Comparison of ENCODE assay signal across 9 mouse cellular contexts in the genomic region with DNA sequence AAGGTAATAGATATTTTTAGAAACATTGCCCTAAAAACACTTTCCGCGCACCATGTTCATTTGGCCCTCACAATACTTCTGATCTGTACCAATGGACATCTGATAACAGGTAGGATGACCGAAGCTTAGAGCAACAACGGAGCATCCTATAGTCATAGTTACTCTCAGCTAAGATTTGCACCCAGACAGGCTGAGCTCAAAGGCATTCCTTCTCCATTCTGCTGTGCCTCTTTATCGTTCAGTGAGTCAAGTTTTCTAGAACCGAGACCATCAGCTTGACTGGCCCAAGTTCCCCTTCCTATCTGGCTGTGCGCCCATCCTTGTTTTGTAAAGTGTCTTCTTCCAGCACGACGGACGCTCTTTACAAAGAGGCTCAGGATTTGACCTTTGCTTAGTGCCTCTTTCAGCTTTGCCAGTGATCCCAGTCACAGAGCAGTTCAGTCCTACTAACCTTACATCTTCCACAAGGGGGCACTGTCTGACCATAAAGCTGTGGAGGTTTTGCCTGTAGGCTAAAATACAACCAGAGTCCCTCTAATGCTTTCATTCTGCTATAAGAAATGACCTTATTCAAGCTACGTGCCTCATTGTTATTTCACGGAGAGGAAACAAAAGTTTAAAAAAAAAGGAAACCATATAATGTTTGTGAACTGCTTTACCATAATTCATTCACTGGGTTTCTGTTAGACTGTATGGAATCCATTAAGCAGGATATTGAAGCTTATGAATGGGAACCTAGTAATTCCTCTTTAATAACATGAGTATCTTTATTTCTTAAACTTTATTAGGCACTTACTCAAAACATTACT. TPM values are rescaled to one million over a fixed set of nuclear protein-coding genes. Genes with fewer than 3 reads are reported as not detected.
A peak's percentile ranks its signal among the peaks of the same experiment; 100 is the strongest.
DNase-seq lines count a peak whose midpoint lies in the region; ATAC-seq and TF ChIP-seq lines count a peak whose summit lies in the region.
"Had no signal": no experiment of that assay in that cellular context is flagged by ENCODE, and none has a peak within 500 bp of the region (broad histone marks: within the 10 kb centered on the region; RNA-seq: fewer than 3 reads in every experiment).

No protein-coding gene starts in this region.

- H3K4me3 ChIP-seq in ES-E14 (ENCODE audit: insufficient read depth in 1 of 2, low read depth in 1 of 2, low read length in 2 of 2, poor library complexity in 1 of 2, severe bottlenecking in 1 of 2) = no peak overlapping the region
- H3K4me3 ChIP-seq in cortical plate, adult 2 months (ENCODE audit: insufficient read depth, low read length) = no peak overlapping the region
- H3K4me3 ChIP-seq in liver, embryonic 14.5 days (ENCODE audit: insufficient read depth in 1 of 2, low read depth in 2 of 2, low read length in 2 of 2) = no peak overlapping the region
- no peak overlapping the region for H3K4me3 ChIP-seq in neural tube, embryonic 15.5 days (replicated peaks)

- 47% methylated on average over 12 of the region's 12 CpGs for whole genome bisulfite sequencing in liver, embryonic 14.5 days (ENCODE audit: insufficient replicate concordance)
- 49% methylated on average over 12 of the region's 12 CpGs for WGBS in neural tube, embryonic 15.5 days

- peak; percentile 82 for TF ChIP-seq CTCF in cortical plate, adult 2 months (IDR thresholded peaks at IDR 0.05; ENCODE audit: extremely low read depth, insufficient read depth, low read length)
- TF ChIP-seq CTCF in liver, embryonic 14.5 days (IDR thresholded peaks at IDR 0.05; ENCODE audit: low read depth) = peak; percentile 69

- H3K36me3 ChIP-seq in ES-E14 (ENCODE audit: control insufficient read depth, insufficient read depth, low read length, poor library complexity, severe bottlenecking) = no peaks in the 10 kb centered on the region
- no peaks in the 10 kb centered on the region for H3K36me3 ChIP-seq in liver, embryonic 14.5 days (replicated peaks; ENCODE audit: control insufficient read depth, insufficient read depth, low read depth)
- H3K36me3 ChIP-seq in neural tube, embryonic 15.5 days = no peaks in the 10 kb centered on the region

- in situ Hi-C loops in ES-E14 (cut with MboI; ENCODE audit: low sequenced_read_pairs in 2 of 2, unreplicated experiment in 2 of 2) = loop anchor here in 1 of 2 experiments (25.0 kb wide), 1 partner anchor 1006 kb away; no protein-coding TSS in a partner anchor

- no peak for ATAC-seq in liver, embryonic 14.5 days (ENCODE audit: insufficient read depth)
- ATAC-seq in neural tube, embryonic 15.5 days (ENCODE audit: low FRiP score) = peak; percentile 89

- no peaks in the 10 kb centered on the region for H3K4me1 ChIP-seq in ES-E14 (ENCODE audit: control insufficient read depth in 2 of 2, insufficient read depth in 2 of 2, low read length in 2 of 2, poor library complexity in 1 of 2)
- no peaks in the 10 kb centered on the region; the same call in 1 of the 2 replicates for H3K4me1 ChIP-seq in cortical plate, adult 2 months (ENCODE audit: control insufficient read depth, insufficient read depth, low read length)
- H3K4me1 ChIP-seq in liver, embryonic 14.5 days (replicated peaks; ENCODE audit: control insufficient read depth in 2 of 2, insufficient read depth in 2 of 2, low read length in 1 of 2) = no peaks in the 10 kb centered on the region
- no peaks in the 10 kb centered on the region for H3K4me1 ChIP-seq in neural tube, embryonic 15.5 days

- no peak overlapping the region for H3K4me2 ChIP-seq in liver, embryonic 14.5 days (ENCODE audit: low read depth)
- H3K4me2 ChIP-seq in neural tube, embryonic 15.5 days = no peak overlapping the region

- no peak for TF ChIP-seq EP300 in liver, embryonic 14.5 days (IDR thresholded peaks at IDR 0.05; ENCODE audit: low read depth)

- TF ChIP-seq POLR2A in cortical plate, adult 2 months (IDR thresholded peaks at IDR 0.05; ENCODE audit: extremely low read depth, insufficient read depth, low read length) = no peak

- no peak overlapping the region for H3K9ac ChIP-seq in ES-E14 (ENCODE audit: insufficient read depth, low read depth, low read length, poor library complexity, severe bottlenecking)
- no peak overlapping the region for H3K9ac ChIP-seq in liver, embryonic 14.5 days (replicated peaks)
- H3K9ac ChIP-seq in neural tube, embryonic 15.5 days (replicated peaks) = no peak overlapping the region

- H3K27me3 ChIP-seq in liver, embryonic 14.5 days (ENCODE audit: control insufficient read depth, insufficient read depth, low read length) = no peaks in the 10 kb centered on the region
- no peaks in the 10 kb centered on the region for H3K27me3 ChIP-seq in neural tube, embryonic 15.5 days (replicated peaks)

- H3K9me3 ChIP-seq in ES-E14 (ENCODE audit: control insufficient read depth, insufficient read depth, low read depth, low read length) = no peaks in the 10 kb centered on the region
- H3K9me3 ChIP-seq in liver, embryonic 14.5 days (ENCODE audit: control insufficient read depth, low read length) = no peaks in the 10 kb centered on the region
- H3K9me3 ChIP-seq in neural tube, embryonic 15.5 days (replicated peaks) = no peaks in the 10 kb centered on the region

- no peak overlapping the region for H3K27ac ChIP-seq in ES-E14 (ENCODE audit: insufficient read depth, low read depth, low read length, poor library complexity, severe bottlenecking)
- no peak overlapping the region for H3K27ac ChIP-seq in cortical plate, adult 2 months (ENCODE audit: insufficient read depth, low read length)
- H3K27ac ChIP-seq in liver, embryonic 14.5 days = no peak overlapping the region
- no peak overlapping the region for H3K27ac ChIP-seq in neural tube, embryonic 15.5 days (replicated peaks)
- H3K27ac ChIP-seq: macrophage had no signal

- DNase-seq in ES-E14 (ENCODE audit: low read depth, low spot score) = peak; percentile 63
- peak; percentile 51 to 91 for DNase-seq in adrenal gland, adult (ENCODE audit: inconsistent age in 2 of 2, low spot score in 1 of 2)
- peak; percentile 6 for DNase-seq in gastrocnemius, postnatal 25 days
- DNase-seq in kidney, postnatal 10 days = peak; percentile 73
- DNase-seq in liver, embryonic 14.5 days (ENCODE audit: low read depth in 3 of 3, low spot score in 3 of 3) = peak; percentile 22 to 38 (median 24)
- no peak for DNase-seq in thymus, postnatal 14 days

TF ChIP-seq in ES-E14, 5 proteins besides CTCF, POLR2A, EP300 and RAD21:
- TF ChIP-seq MAFK (IDR thresholded peaks at IDR 0.05; ENCODE audit: insufficient read depth, low read depth, low read length) (no peak), ZC3H11A (IDR thresholded peaks at IDR 0.05; ENCODE audit: borderline replicate concordance, low read depth, low read length) (peak; percentile 72; the same call in 1 of the 2 replicates)

RNA-seq across cellular contexts. Expression of a gene that starts 35.2 kb away (rescaled TPM):
- total RNA-seq in ES-E14 (2012; rRNA removed) = 0.21 and 0.67 TPM in 2 replicates
- 0.04 and 0.06 TPM in 2 replicates for polyA plus RNA-seq in cortical plate, adult 2 months (2012; rRNA removed)
- total RNA-seq in gastrocnemius, postnatal 25 days (2021) = not detected
- 0.01 TPM in 2 replicates for polyA plus RNA-seq in liver, embryonic 14.5 days (2012; rRNA removed)
- polyA plus RNA-seq in liver, embryonic 14.5 days (2014; fragmentation: Nextera tagmentation; extraction: Ambion mirVana) = 0.06 TPM in 1 of 2 replicates, not detected in the other
- polyA plus RNA-seq in neural tube, embryonic 15.5 days (2015; fragmentation: Nextera tagmentation; extraction: Ambion mirVana) = 2.0 and 2.7 TPM in 2 replicates
- polyA plus RNA-seq: macrophage had no signal
